Mouse (Mus musculus): Measurements from ENCODE around the gene Prpsap2. TPM values are rescaled to one million over a fixed set of nuclear protein-coding genes. Genes with fewer than 3 reads are reported as not detected.
A peak's percentile ranks its signal among the peaks of the same experiment; 100 is the strongest.

Prpsap2 gene
- polyA plus RNA-seq, 1 experiment from 2014 or later: 34.0 TPM

DNA sequence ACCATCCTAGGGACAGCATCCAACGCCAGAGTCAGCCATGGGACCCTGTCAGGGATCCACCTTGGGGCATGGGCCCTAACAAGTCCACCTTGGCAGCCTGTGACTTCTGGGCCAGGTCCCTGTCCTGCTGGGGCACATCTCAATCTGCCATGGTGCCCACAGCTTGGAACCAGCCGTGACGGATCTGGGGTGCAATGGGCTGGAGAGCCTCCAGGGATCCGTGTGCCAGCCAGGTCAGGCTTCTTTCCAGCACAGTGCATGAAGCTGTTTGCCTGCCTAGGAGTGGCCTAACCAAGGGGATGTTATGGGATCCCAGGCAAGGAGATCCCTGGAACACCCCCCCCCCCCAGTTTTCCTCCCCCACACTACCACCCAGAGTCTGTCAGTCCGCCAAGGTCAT lies 68.9 kb downstream of the Prpsap2 start:
- Histone ChIP-seq H3K9ac (replicated peaks) (no peak overlapping the region), H3K9me3 (no peaks in the 10 kb centered on the region), H3K4me2 (no peak overlapping the region), H3K27me3 (no peaks in the 10 kb centered on the region), H3K36me3 (no peaks in the 10 kb centered on the region), H3K4me3 (replicated peaks) (no peak overlapping the region), H3K27ac (no peak overlapping the region), H3K4me1 (replicated peaks) (no peaks in the 10 kb centered on the region)
- 93% methylated on average over 5 of the region's 5 CpGs for WGBS
- ATAC-seq (ENCODE audit: insufficient number of reproducible peaks, insufficient read depth, low FRiP score, low TSS enrichment, low read depth): no peak

- peaks cover 13% of the 10 kb centered on the region for H3K4me1 ChIP-seq (replicated peaks)
- WGBS: 51% methylated on average over 2 of the region's 2 CpGs
- no peak overlapping the region for H3K4me3 ChIP-seq (replicated peaks)
- H3K27me3 ChIP-seq: peaks cover 39% of the 10 kb centered on the region
- no peaks in the 10 kb centered on the region for H3K9me3 ChIP-seq
- no peaks in the 10 kb centered on the region for H3K36me3 ChIP-seq
- H3K9ac ChIP-seq (replicated peaks): no peak overlapping the region
- no peak overlapping the region for H3K27ac ChIP-seq
- no peak overlapping the region for H3K4me2 ChIP-seq
- no peak for ATAC-seq (ENCODE audit: insufficient number of reproducible peaks, insufficient read depth, low FRiP score, low TSS enrichment, low read depth)
Measured at GRCm38 (mm10) chr11:61687595-61687994, 74.3 kb downstream of the Prpsap2 start.

DNA sequence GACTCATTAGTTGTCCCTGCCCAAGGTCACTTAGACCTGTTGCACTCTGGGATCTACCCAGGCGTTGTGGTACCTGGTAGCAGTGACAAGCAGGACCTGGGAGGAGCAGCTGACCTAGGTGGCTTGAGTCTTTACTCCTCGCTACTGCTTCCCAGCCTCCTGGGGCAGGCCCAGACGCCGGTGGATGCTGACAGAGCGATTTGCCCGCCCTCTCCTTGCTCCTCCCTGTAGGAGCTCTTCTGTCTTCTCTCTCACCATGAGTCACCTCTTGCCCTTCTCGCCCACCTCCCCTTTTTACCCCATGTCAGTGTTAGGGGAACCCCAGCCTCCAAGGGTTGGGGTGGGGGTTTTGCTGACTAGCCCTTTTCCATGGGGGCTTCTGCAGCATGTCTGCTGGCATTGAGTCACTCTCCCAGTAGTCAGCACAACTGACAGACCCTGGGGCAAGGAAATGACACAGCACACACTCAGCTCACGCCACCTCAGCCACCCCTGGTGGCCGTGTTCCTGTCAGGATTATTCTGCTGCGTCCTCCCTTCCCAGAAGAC lies 74.9 kb downstream of the Prpsap2 start:
- no peak for ATAC-seq (ENCODE audit: insufficient number of reproducible peaks, insufficient read depth, low FRiP score, low TSS enrichment, low read depth)
- Histone ChIP-seq H3K4me3 (replicated peaks) (no peak overlapping the region), H3K4me2 (no peak overlapping the region), H3K9ac (replicated peaks) (no peak overlapping the region), H3K27me3 (peaks cover 40% of the 10 kb centered on the region), H3K9me3 (no peaks in the 10 kb centered on the region), H3K27ac (no peak overlapping the region), H3K4me1 (replicated peaks) (peaks cover 13% of the 10 kb centered on the region), H3K36me3 (no peaks in the 10 kb centered on the region)
- WGBS: 46% methylated on average over 10 of the region's 10 CpGs

DNA sequence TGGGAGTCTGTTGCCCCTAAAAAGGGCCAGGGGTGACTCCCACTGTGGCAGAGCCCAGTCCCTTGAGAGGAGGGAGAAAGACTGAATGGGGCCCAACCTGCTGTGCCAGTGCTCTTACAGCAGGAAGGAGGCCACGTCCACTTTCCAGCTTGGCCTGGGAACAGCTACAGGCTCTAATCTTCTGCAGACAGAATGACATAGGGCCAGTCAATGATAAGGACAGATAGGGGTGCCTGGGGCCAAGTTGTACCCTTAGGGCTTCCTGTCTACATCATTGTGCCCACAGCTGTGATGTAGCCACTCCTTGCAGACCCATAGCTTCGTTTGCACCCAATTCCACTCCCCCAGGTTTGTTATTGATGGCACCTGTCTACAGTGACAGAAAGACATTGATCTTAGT lies 75.7 kb downstream of the Prpsap2 start:
- 40% methylated on average over 2 of the region's 2 CpGs for WGBS
- H3K9ac ChIP-seq (replicated peaks): no peak overlapping the region
- H3K27ac ChIP-seq: no peak overlapping the region
- no peak overlapping the region for H3K4me3 ChIP-seq (replicated peaks)
- H3K9me3 ChIP-seq: no peaks in the 10 kb centered on the region
- peaks cover 40% of the 10 kb centered on the region for H3K27me3 ChIP-seq
- H3K4me2 ChIP-seq: no peak overlapping the region
- H3K36me3 ChIP-seq: no peaks in the 10 kb centered on the region
- ATAC-seq (ENCODE audit: insufficient number of reproducible peaks, insufficient read depth, low FRiP score, low TSS enrichment, low read depth): no peak
- peaks cover 13% of the 10 kb centered on the region for H3K4me1 ChIP-seq (replicated peaks)

GRCm38 (mm10) chr11:61685119-61685725 lies 76.7 kb downstream of the Prpsap2 start:
- no peaks in the 10 kb centered on the region for H3K36me3 ChIP-seq
- H3K4me1 ChIP-seq (replicated peaks): peaks cover 13% of the 10 kb centered on the region
- no peaks in the 10 kb centered on the region for H3K9me3 ChIP-seq
- peak overlapping the region; percentile 49; the same call in 1 of the 2 replicates for H3K4me3 ChIP-seq (replicated peaks)
- 81% methylated on average over 8 of the region's 8 CpGs for WGBS
- H3K27ac ChIP-seq: no peak overlapping the region
- ATAC-seq (ENCODE audit: insufficient number of reproducible peaks, insufficient read depth, low FRiP score, low TSS enrichment, low read depth): no peak
- no peak overlapping the region for H3K9ac ChIP-seq (replicated peaks)
- H3K27me3 ChIP-seq: peaks cover 40% of the 10 kb centered on the region
- peak overlapping the region; percentile 67 for H3K4me2 ChIP-seq

DNA sequence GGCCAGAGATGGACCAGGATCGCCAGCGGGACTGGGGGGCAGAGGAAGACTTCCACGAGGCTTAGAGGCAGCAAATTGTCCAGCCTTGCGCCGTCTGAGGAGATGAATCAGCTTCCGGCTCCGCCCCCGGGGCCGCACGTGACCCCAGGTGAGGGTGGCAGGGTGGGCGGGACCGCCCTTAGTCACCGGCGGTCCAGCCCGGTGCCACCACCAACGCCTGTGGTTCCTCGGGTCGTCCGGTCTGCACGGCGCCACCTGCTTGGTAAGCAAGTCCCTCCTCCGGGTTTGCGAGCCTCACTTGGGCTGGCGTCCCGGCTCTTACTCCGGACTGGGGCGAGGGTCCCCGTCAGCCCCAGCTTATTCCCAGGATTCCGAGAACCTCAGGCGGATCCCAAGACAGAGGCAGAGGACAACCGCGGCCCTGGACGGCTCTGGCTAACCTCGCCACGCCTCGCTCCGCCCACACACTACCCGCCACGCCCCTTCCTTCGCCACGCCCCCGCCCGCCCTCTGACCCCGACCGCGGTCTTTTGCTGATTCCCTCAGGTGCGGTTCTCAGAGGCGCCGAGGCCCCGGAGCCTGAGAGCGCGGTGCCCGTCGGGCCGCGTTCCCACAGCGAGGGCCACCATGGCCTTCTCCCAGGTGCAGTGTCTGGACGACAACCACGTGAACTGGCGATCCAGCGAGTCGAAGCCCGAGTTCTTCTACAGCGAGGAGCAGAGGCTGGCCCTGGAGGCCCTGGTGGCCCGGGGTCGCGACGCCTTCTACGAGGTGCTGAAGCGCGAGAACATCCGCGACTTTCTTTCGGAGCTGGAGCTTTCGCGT lies 77.8 kb downstream of the Prpsap2 start, which contains the start of gene Fam83g:
Fam83g (plus strand) TSS at position 185 of the 825 bp plus-strand sequence.
- H3K9me3 ChIP-seq: no peaks in the 10 kb centered on the region
- H3K27me3 ChIP-seq: peaks cover 40% of the 10 kb centered on the region
- no peaks in the 10 kb centered on the region for H3K36me3 ChIP-seq
- WGBS: under 1% methylated on average over 76 of the region's 76 CpGs
- peak within 1 kb of the TSS; percentile 49 for H3K4me3 ChIP-seq (replicated peaks)
- H3K27ac ChIP-seq: no peak within 1 kb of the TSS
- peak; percentile 48; the same call in 1 of the 2 replicates for ATAC-seq (ENCODE audit: insufficient number of reproducible peaks, insufficient read depth, low FRiP score, low TSS enrichment, low read depth)
- H3K4me2 ChIP-seq: peak within 1 kb of the TSS; percentile 67
- peaks cover 13% of the 10 kb centered on the region for H3K4me1 ChIP-seq (replicated peaks)
- peak within 1 kb of the TSS; percentile 44 for H3K9ac ChIP-seq (replicated peaks)

Other genes with a start within 250 kb of the Prpsap2 start
- gene Epn2, start 182.4 kb downstream of the Prpsap2 start, polyA plus RNA-seq (2016; fragmentation: Nextera tagmentation; extraction: Ambion mirVana): 26.7 and 28.5 TPM in 2 replicates
- gene Grap, start 108.8 kb downstream of the Prpsap2 start, polyA plus RNA-seq (2016; fragmentation: Nextera tagmentation; extraction: Ambion mirVana): 5.4 and 6.1 TPM in 2 replicates
- gene Fam83g, start 78.0 kb downstream of the Prpsap2 start, polyA plus RNA-seq (2016; fragmentation: Nextera tagmentation; extraction: Ambion mirVana): 2.2 and 2.6 TPM in 2 replicates
- gene Slc5a10, start 41.3 kb downstream of the Prpsap2 start, polyA plus RNA-seq (2016; fragmentation: Nextera tagmentation; extraction: Ambion mirVana): 0.14 TPM in 2 replicates
- 19.7 and 21.5 TPM in 2 replicates for gene Ulk2, start 93.0 kb upstream of the Prpsap2 start, polyA plus RNA-seq (2016; fragmentation: Nextera tagmentation; extraction: Ambion mirVana)
- 21.1 and 22.7 TPM in 2 replicates for gene Akap10, start 168.2 kb upstream of the Prpsap2 start, polyA plus RNA-seq (2016; fragmentation: Nextera tagmentation; extraction: Ambion mirVana)
- 13.8 and 16.4 TPM in 2 replicates for gene Specc1, start 194.7 kb upstream of the Prpsap2 start, polyA plus RNA-seq (2016; fragmentation: Nextera tagmentation; extraction: Ambion mirVana)

All from limb, embryonic 12.5 days (tissue).